In the genomic region with DNA sequence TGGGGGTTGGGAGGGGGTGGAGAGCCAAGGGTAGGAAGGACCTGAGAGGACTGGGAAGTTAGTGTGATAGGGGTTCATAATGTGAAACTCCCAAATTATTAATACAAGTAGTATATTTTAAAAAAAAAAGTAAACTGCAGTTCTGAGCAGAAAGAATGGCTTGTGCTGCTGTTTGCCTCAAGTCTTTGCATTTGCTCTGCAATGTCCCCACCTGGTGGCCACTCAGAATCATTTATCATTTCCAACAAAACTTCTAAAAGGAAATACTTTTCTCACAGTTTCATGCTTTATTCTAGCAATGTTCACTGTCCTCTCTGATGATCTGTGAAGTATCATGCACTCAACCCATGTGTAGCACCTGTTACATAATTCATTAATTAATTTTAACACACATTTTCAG, we compare ENCODE assay signal across 9 mouse cellular contexts.
DNase-seq lines count a peak whose midpoint lies in the region; ATAC-seq and TF ChIP-seq lines count a peak whose summit lies in the region.
"Had no signal": no experiment of that assay in that cellular context is flagged by ENCODE, and none has a peak within 500 bp of the region (broad histone marks: within the 10 kb centered on the region; RNA-seq: fewer than 3 reads in every experiment).

No protein-coding gene starts in this region.

- no peak overlapping the region for H3K4me3 ChIP-seq in limb, embryonic 14.5 days (replicated peaks; ENCODE audit: low read length)
- no peak overlapping the region for H3K4me3 ChIP-seq in limb, embryonic 10.5 days
- H3K4me3 ChIP-seq in liver, embryonic 12.5 days, result no peak overlapping the region

- ATAC-seq in limb, embryonic 14.5 days (ENCODE audit: low FRiP score, low read depth), result no peak
- no peak for ATAC-seq in activated CD4-positive, CD25-positive, alpha-beta regulatory T cell, adult 4 months
- ATAC-seq in liver, embryonic 12.5 days, result no peak

- H3K27ac ChIP-seq in limb, embryonic 14.5 days (replicated peaks; ENCODE audit: low read depth, low read length), result no peak overlapping the region
- H3K27ac ChIP-seq in limb, embryonic 10.5 days, result no peak overlapping the region
- H3K27ac ChIP-seq in liver, embryonic 12.5 days, result no peak overlapping the region

- H3K9ac ChIP-seq in limb, embryonic 14.5 days (ENCODE audit: low read depth, low read length, severe bottlenecking), result no peak overlapping the region
- H3K9ac ChIP-seq in liver, embryonic 12.5 days, result no peak overlapping the region

- H3K27me3 ChIP-seq in limb, embryonic 14.5 days (ENCODE audit: control insufficient read depth, insufficient read depth, low read length), result no peaks in the 10 kb centered on the region
- no peaks in the 10 kb centered on the region for H3K27me3 ChIP-seq in limb, embryonic 10.5 days (ENCODE audit: low read depth, poor library complexity, severe bottlenecking)
- H3K27me3 ChIP-seq in liver, embryonic 12.5 days (replicated peaks), result no peaks in the 10 kb centered on the region

- no peaks in the 10 kb centered on the region for H3K4me1 ChIP-seq in limb, embryonic 14.5 days (ENCODE audit: control insufficient read depth, insufficient read depth, low read length)
- no peaks in the 10 kb centered on the region for H3K4me1 ChIP-seq in limb, embryonic 10.5 days
- no peaks in the 10 kb centered on the region for H3K4me1 ChIP-seq in liver, embryonic 12.5 days

- no peak overlapping the region for H3K4me2 ChIP-seq in limb, embryonic 14.5 days (replicated peaks; ENCODE audit: low read depth, low read length, severe bottlenecking)
- no peak overlapping the region for H3K4me2 ChIP-seq in liver, embryonic 12.5 days

- H3K9me3 ChIP-seq in limb, embryonic 14.5 days (ENCODE audit: control insufficient read depth, low read length), result no peaks in the 10 kb centered on the region
- no peaks in the 10 kb centered on the region for H3K9me3 ChIP-seq in limb, embryonic 10.5 days (replicated peaks)
- no peaks in the 10 kb centered on the region for H3K9me3 ChIP-seq in liver, embryonic 12.5 days (replicated peaks)
- H3K9me3 ChIP-seq: G1E had no signal

- no peaks in the 10 kb centered on the region for H3K36me3 ChIP-seq in limb, embryonic 14.5 days (ENCODE audit: control insufficient read depth, insufficient read depth, low read length)
- no peaks in the 10 kb centered on the region for H3K36me3 ChIP-seq in limb, embryonic 10.5 days
- H3K36me3 ChIP-seq in liver, embryonic 12.5 days, result no peaks in the 10 kb centered on the region
- H3K36me3 ChIP-seq: G1E had no signal

- DNase-seq in embryo, embryonic 10 days (ENCODE audit: low spot score), result peak; percentile 23
- DNase-seq in embryo, embryonic 9.5 days (ENCODE audit: extremely low spot score), result no peak
- peak; percentile 7 for DNase-seq in limb, embryonic 14.5 days (ENCODE audit: low spot score)
- no peak for DNase-seq in limb, embryonic 10.5 days (ENCODE audit: low spot score)
- DNase-seq in R1 (ENCODE audit: low read depth, low spot score), result peak; percentile 6
- peak; percentile 0 for DNase-seq in naive thymus-derived CD4-positive, alpha-beta T cell, adult 2 months (ENCODE audit: low read depth)

- TF ChIP-seq POLR2A in limb, embryonic 14.5 days (IDR thresholded peaks at IDR 0.05; ENCODE audit: borderline replicate concordance, extremely low read depth, insufficient read depth, insufficient read length), result no peak

Comparison
In these comparisons a context has a peak if more than half of its experiments do, and no peak if none do; other contexts are left out.
1. DNase-seq: peak in embryo, embryonic 10 days (single experiment), limb, embryonic 14.5 days (single experiment), R1 (single experiment) and naive thymus-derived CD4-positive, alpha-beta T cell, adult 2 months (single experiment); none in embryo, embryonic 9.5 days (single experiment) and limb, embryonic 10.5 days (single experiment).